Mouse (Mus musculus): ENCODE data around the gene Soga3. TPM values are rescaled to one million over a fixed set of nuclear protein-coding genes. Genes with fewer than 3 reads are reported as not detected.

Gene Soga3
- polyA plus RNA-seq, 1 experiment from 2014 or later: 72.7 TPM

- Histone ChIP-seq H3K4me1 (no peaks in the 10 kb centered on the region), H3K4me2 (replicated peaks) (no peak overlapping the region), H3K27me3 (no peaks in the 10 kb centered on the region), H3K9ac (replicated peaks) (no peak overlapping the region), H3K36me3 (peaks cover 45% of the 10 kb centered on the region), H3K4me3 (no peak overlapping the region), H3K27ac (replicated peaks) (no peak overlapping the region), H3K9me3 (peaks cover 5% of the 10 kb centered on the region; the same call in 1 of the 2 replicates)
- ATAC-seq (ENCODE audit: low FRiP score, low read depth): no peak
- WGBS: 81% methylated on average over 3 of the region's 3 CpGs
Observed at GRCm38 (mm10) chr10:29175656-29176055, 32.0 kb downstream of the Soga3 start.

- Histone ChIP-seq H3K9ac (replicated peaks) (no peak overlapping the region), H3K27me3 (no peaks in the 10 kb centered on the region), H3K4me3 (no peak overlapping the region), H3K36me3 (peaks cover 44% of the 10 kb centered on the region), H3K27ac (replicated peaks) (no peak overlapping the region), H3K4me2 (replicated peaks) (no peak overlapping the region), H3K4me1 (no peaks in the 10 kb centered on the region), H3K9me3 (no peaks in the 10 kb centered on the region)
- 86% methylated on average over 4 of the region's 4 CpGs for WGBS
- ATAC-seq (ENCODE audit: low FRiP score, low read depth): no peak
Observed at GRCm38 (mm10) chr10:29176881-29177280, 33.2 kb downstream of the Soga3 start.

- no peak overlapping the region for H3K27ac ChIP-seq (replicated peaks)
- no peak overlapping the region for H3K4me3 ChIP-seq
- 27% methylated on average over 2 of the region's 2 CpGs for WGBS
- no peak overlapping the region for H3K4me2 ChIP-seq (replicated peaks)
- H3K4me1 ChIP-seq: no peaks in the 10 kb centered on the region
- no peaks in the 10 kb centered on the region for H3K27me3 ChIP-seq
- H3K9me3 ChIP-seq: no peaks in the 10 kb centered on the region
- H3K36me3 ChIP-seq: peaks cover 49% of the 10 kb centered on the region
- no peak for ATAC-seq (ENCODE audit: low FRiP score, low read depth)
- H3K9ac ChIP-seq (replicated peaks): no peak overlapping the region
Observed at GRCm38 (mm10) chr10:29178003-29178402, 34.4 kb downstream of the Soga3 start.

- Histone ChIP-seq H3K9ac (replicated peaks) (no peak overlapping the region), H3K9me3 (no peaks in the 10 kb centered on the region), H3K27me3 (no peaks in the 10 kb centered on the region), H3K4me3 (no peak overlapping the region), H3K27ac (replicated peaks) (no peak overlapping the region), H3K4me1 (no peaks in the 10 kb centered on the region), H3K4me2 (replicated peaks) (no peak overlapping the region), H3K36me3 (peaks cover 50% of the 10 kb centered on the region)
- WGBS: 74% methylated on average over 3 of the region's 3 CpGs
- ATAC-seq (ENCODE audit: low FRiP score, low read depth): peak; percentile 65; the same call in 1 of the 2 replicates
Observed at GRCm38 (mm10) chr10:29180210-29180609, 36.6 kb downstream of the Soga3 start.

GRCm38 (mm10) chr10:29181046-29181445, 37.4 kb downstream of the Soga3 start:
- Histone ChIP-seq H3K27me3 (no peaks in the 10 kb centered on the region), H3K36me3 (peaks cover 42% of the 10 kb centered on the region), H3K27ac (replicated peaks) (no peak overlapping the region), H3K9me3 (no peaks in the 10 kb centered on the region), H3K4me1 (no peaks in the 10 kb centered on the region), H3K4me2 (replicated peaks) (no peak overlapping the region), H3K9ac (replicated peaks) (no peak overlapping the region), H3K4me3 (no peak overlapping the region)
- WGBS: 58% methylated on average over 2 of the region's 2 CpGs
- ATAC-seq (ENCODE audit: low FRiP score, low read depth): no peak

GRCm38 (mm10) chr10:29193769-29194168, 50.1 kb downstream of the Soga3 start:
- Histone ChIP-seq H3K4me1 (no peaks in the 10 kb centered on the region), H3K9ac (replicated peaks) (no peak overlapping the region), H3K27me3 (no peaks in the 10 kb centered on the region), H3K36me3 (peaks cover 53% of the 10 kb centered on the region), H3K9me3 (no peaks in the 10 kb centered on the region), H3K27ac (replicated peaks) (no peak overlapping the region), H3K4me3 (no peak overlapping the region), H3K4me2 (replicated peaks) (no peak overlapping the region)
- ATAC-seq (ENCODE audit: low FRiP score, low read depth): no peak

- Histone ChIP-seq H3K27me3 (no peaks in the 10 kb centered on the region), H3K9ac (replicated peaks) (no peak overlapping the region), H3K27ac (replicated peaks) (no peak overlapping the region), H3K36me3 (peaks cover 67% of the 10 kb centered on the region), H3K9me3 (no peaks in the 10 kb centered on the region), H3K4me3 (no peak overlapping the region), H3K4me1 (no peaks in the 10 kb centered on the region), H3K4me2 (replicated peaks) (no peak overlapping the region)
- 97% methylated on average over 33 of the region's 33 CpGs for WGBS
- no peak for ATAC-seq (ENCODE audit: low FRiP score, low read depth)
Observed at GRCm38 (mm10) chr10:29196811-29197210, 53.2 kb downstream of the Soga3 start.

- Histone ChIP-seq H3K4me1 (no peaks in the 10 kb centered on the region), H3K27ac (replicated peaks) (no peak within 1 kb of the TSS), H3K4me3 (no peak within 1 kb of the TSS), H3K9ac (replicated peaks) (no peak within 1 kb of the TSS), H3K27me3 (no peaks in the 10 kb centered on the region), H3K4me2 (replicated peaks) (no peak within 1 kb of the TSS), H3K36me3 (peaks cover 75% of the 10 kb centered on the region), H3K9me3 (no peaks in the 10 kb centered on the region)
- ATAC-seq (ENCODE audit: low FRiP score, low read depth): no peak
- WGBS: 93% methylated on average over 7 of the region's 7 CpGs
Observed at GRCm38 (mm10) chr10:29198642-29199041, 55.0 kb downstream of the Soga3 start, which contains the start of gene Gm49353. Gene Gm49353, plus strand, starts transcription at chr10:29198954.

- ATAC-seq (ENCODE audit: low FRiP score, low read depth): no peak
- Histone ChIP-seq H3K27me3 (no peaks in the 10 kb centered on the region), H3K36me3 (peaks cover 73% of the 10 kb centered on the region), H3K27ac (replicated peaks) (no peak overlapping the region), H3K4me2 (replicated peaks) (no peak overlapping the region), H3K9ac (replicated peaks) (no peak overlapping the region), H3K4me1 (no peaks in the 10 kb centered on the region), H3K9me3 (no peaks in the 10 kb centered on the region), H3K4me3 (no peak overlapping the region)
- WGBS: 84% methylated on average over 3 of the region's 3 CpGs
Observed at GRCm38 (mm10) chr10:29199835-29200234, 56.2 kb downstream of the Soga3 start.

- H3K27ac ChIP-seq (replicated peaks): no peak overlapping the region
- H3K36me3 ChIP-seq: peaks cover 70% of the 10 kb centered on the region
- H3K4me3 ChIP-seq: no peak overlapping the region
- 95% methylated on average over 1 of the region's 1 CpGs for WGBS
- H3K9me3 ChIP-seq: no peaks in the 10 kb centered on the region
- no peaks in the 10 kb centered on the region for H3K4me1 ChIP-seq
- ATAC-seq (ENCODE audit: low FRiP score, low read depth): peak; percentile 23; the same call in 1 of the 2 replicates
- no peak overlapping the region for H3K4me2 ChIP-seq (replicated peaks)
- no peaks in the 10 kb centered on the region for H3K27me3 ChIP-seq
- no peak overlapping the region for H3K9ac ChIP-seq (replicated peaks)
Observed at GRCm38 (mm10) chr10:29200609-29201008, 57.0 kb downstream of the Soga3 start.

GRCm38 (mm10) chr10:29206730-29207129, 63.1 kb downstream of the Soga3 start:
- no peak overlapping the region for H3K4me3 ChIP-seq
- peaks cover 11% of the 10 kb centered on the region for H3K4me1 ChIP-seq
- no peaks in the 10 kb centered on the region for H3K27me3 ChIP-seq
- H3K27ac ChIP-seq (replicated peaks): no peak overlapping the region
- ATAC-seq (ENCODE audit: low FRiP score, low read depth): peak; percentile 48
- no peak overlapping the region for H3K9ac ChIP-seq (replicated peaks)
- no peaks in the 10 kb centered on the region for H3K9me3 ChIP-seq
- peaks cover 14% of the 10 kb centered on the region for H3K36me3 ChIP-seq
- no peak overlapping the region for H3K4me2 ChIP-seq (replicated peaks)

- H3K4me2 ChIP-seq (replicated peaks): no peak overlapping the region
- peaks cover 15% of the 10 kb centered on the region for H3K4me1 ChIP-seq
- no peaks in the 10 kb centered on the region for H3K27me3 ChIP-seq
- H3K9me3 ChIP-seq: no peaks in the 10 kb centered on the region
- 57% methylated on average over 3 of the region's 3 CpGs for WGBS
- H3K9ac ChIP-seq (replicated peaks): no peak overlapping the region
- no peak overlapping the region for H3K4me3 ChIP-seq
- H3K27ac ChIP-seq (replicated peaks): no peak overlapping the region
- peaks cover 5% of the 10 kb centered on the region for H3K36me3 ChIP-seq
- ATAC-seq (ENCODE audit: low FRiP score, low read depth): no peak
Observed at GRCm38 (mm10) chr10:29208735-29209134, 65.1 kb downstream of the Soga3 start.

- no peak within 1 kb of the TSS for H3K9ac ChIP-seq (replicated peaks)
- peak within 1 kb of the TSS; percentile 39; the same call in 1 of the 2 replicates for H3K27ac ChIP-seq (replicated peaks)
Observed at GRCm38 (mm10) chr10:29211453-29211852, 67.8 kb downstream of the Soga3 start, which contains the start of gene 9330159F19Rik. Gene 9330159F19Rik, plus strand, starts transcription at chr10:29211606.

More at GRCm38 (mm10) chr10:29211453-29211852, 67.8 kb downstream of the Soga3 start, which contains the start of gene 9330159F19Rik:
- H3K4me1 ChIP-seq: peaks cover 23% of the 10 kb centered on the region
- ATAC-seq (ENCODE audit: low FRiP score, low read depth): peak; percentile 84
- H3K9me3 ChIP-seq: no peaks in the 10 kb centered on the region
- H3K36me3 ChIP-seq: no peaks in the 10 kb centered on the region; the same call in 1 of the 2 replicates
- WGBS: 14% methylated on average over 4 of the region's 4 CpGs
- H3K4me2 ChIP-seq (replicated peaks): no peak within 1 kb of the TSS
- H3K27me3 ChIP-seq: no peaks in the 10 kb centered on the region
- no peak within 1 kb of the TSS for H3K4me3 ChIP-seq
